Mouse (Mus musculus): ENCODE measurements around the gene Iffo2. TPM values are rescaled to one million over a fixed set of nuclear protein-coding genes. Genes with fewer than 3 reads are reported as not detected.

The Iffo2 gene
- total and polyA plus RNA-seq, 3 experiments: 0.38 to 3.0 (median 0.60) TPM

- Histone ChIP-seq H3K36me3 (replicated peaks in 1 of 2; ENCODE audit: control insufficient read depth in 1 of 2, insufficient read depth in 1 of 2, low read length in 1 of 2) (no peaks in the 10 kb centered on the region), H3K9me3 (replicated peaks; ENCODE audit: low read length) (no peaks in the 10 kb centered on the region), H3K79me2 (replicated peaks; ENCODE audit: control insufficient read depth, extremely low read depth, insufficient read depth, poor library complexity, severe bottlenecking) (no peaks in the 10 kb centered on the region), H3K27ac (ENCODE audit: insufficient read depth, low read depth) (no peak overlapping the region), H3K27me3 (replicated peaks) (peaks cover 28% of the 10 kb centered on the region), H3K4me3 (replicated peaks in 1 of 3; ENCODE audit: low read depth in 2 of 3, low read length in 2 of 3, poor library complexity in 1 of 3) (no peak overlapping the region), H3K4me1 (ENCODE audit: control insufficient read depth in 1 of 2, insufficient read depth in 2 of 2) (peaks cover 16 to 31% of the 10 kb centered on the region in 2 experiments), H3K4me2 (ENCODE audit: insufficient read depth, low read depth, poor library complexity, severe bottlenecking) (no peak overlapping the region), H3K9ac (ENCODE audit: insufficient read depth, low read depth) (no peak overlapping the region)
- dilution Hi-C loops (cut with MboI; ENCODE audit: extremely low pct_ligation_motif_present, extremely low pct_unique_long_range_greater_than_20kb, low sequenced_read_pairs) (no loop called here), in situ Hi-C loops (cut with MboI; ENCODE audit: low pct_ligation_motif_present, low pct_unique_long_range_greater_than_20kb, low sequenced_read_pairs) (no loop called here)
- no peak for TF ChIP-seq KAT2A (IDR thresholded peaks at IDR 0.05; ENCODE audit: insufficient replicate concordance, low read length)
- no peak for TF ChIP-seq GABPA (IDR thresholded peaks at IDR 0.05; ENCODE audit: insufficient replicate concordance, low read depth, low read length)
- TF ChIP-seq UBTF (IDR thresholded peaks at IDR 0.05; ENCODE audit: low read depth, low read length): no peak
- TF ChIP-seq SMC3 (IDR thresholded peaks at IDR 0.05; ENCODE audit: low read depth, low read length): no peak
- no peak for TF ChIP-seq IRF4 (IDR thresholded peaks at IDR 0.05; ENCODE audit: low read depth, low read length)
- DNase-seq (ENCODE audit: extremely low read depth): no peak
Observed at GRCm38 (mm10) chr4:139601519-139602356, 71.4 kb downstream of the Iffo2 start.

DNA sequence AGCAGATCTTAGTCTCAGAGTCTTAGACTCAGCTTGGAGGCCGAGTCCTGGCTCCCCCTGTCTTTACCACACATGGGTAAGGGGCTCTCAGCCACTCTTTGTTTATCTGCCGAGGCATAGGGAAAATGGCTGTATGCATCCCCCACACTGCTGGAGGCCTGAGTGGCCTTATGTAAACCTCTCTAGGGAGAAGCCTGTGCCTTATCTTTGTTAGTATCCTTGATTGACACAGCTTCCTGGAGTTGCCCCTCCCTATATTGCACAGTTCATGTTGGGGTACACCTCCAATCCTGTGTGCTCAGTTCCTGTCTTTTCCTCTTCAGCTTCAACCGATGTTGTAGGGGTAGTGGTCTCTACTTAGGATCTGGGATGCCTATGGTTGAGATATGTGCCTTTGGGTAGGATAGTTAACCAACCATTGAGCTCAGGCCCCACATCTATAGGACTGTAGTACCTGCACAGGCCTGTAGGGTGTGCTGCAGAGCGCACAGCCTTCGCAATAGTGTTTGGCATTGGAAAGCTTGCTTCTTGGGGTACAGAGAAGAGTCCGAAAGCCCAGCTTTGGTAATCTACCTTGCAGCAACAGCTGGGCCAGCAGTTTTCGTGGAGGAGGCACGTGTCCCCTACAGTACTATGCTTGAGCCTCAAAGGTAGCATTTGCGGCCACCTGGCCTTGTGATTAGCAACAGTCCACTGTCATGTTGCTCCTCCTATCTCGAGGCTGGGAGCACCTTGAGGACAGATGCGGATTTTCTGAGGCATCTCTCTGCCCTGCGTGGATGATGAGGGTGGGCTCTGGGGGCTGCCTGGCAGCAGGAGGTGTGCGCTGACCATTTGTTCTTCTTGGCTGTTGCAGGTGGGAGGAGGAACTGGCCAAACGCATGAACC lies 72.3 kb downstream of the Iffo2 start, which contains the start of gene Gm21969:
Gene Gm21969 (plus strand): TSS at position 830 of the 888 bp plus-strand sequence.
- H3K27me3 ChIP-seq (replicated peaks): peaks cover 31% of the 10 kb centered on the region
- no peaks in the 10 kb centered on the region for H3K36me3 ChIP-seq (replicated peaks in 1 of 2; ENCODE audit: control insufficient read depth in 1 of 2, insufficient read depth in 1 of 2, low read length in 1 of 2)
- no peak within 1 kb of the TSS for H3K4me2 ChIP-seq (ENCODE audit: insufficient read depth, low read depth, poor library complexity, severe bottlenecking)
- TF ChIP-seq SMC3 (IDR thresholded peaks at IDR 0.05; ENCODE audit: low read depth, low read length) (peak; percentile 48), MYC (IDR thresholded peaks at IDR 0.05; ENCODE audit: low read depth, low read length) (no peak), MAX (IDR thresholded peaks at IDR 0.05; ENCODE audit: low read length) (0 out of 2 replicates have a peak, but pooled peaks have one; percentile 16), CTCF (conservative IDR thresholded peaks at IDR 0.05 in 1 of 2, IDR thresholded peaks at IDR 0.05 in 1 of 2; ENCODE audit: low read depth in 2 of 2, low read length in 2 of 2) (peak; percentile 73 to 98), SIN3A (IDR thresholded peaks at IDR 0.05; ENCODE audit: low read length) (no peak), JUN (IDR thresholded peaks at IDR 0.05; ENCODE audit: insufficient read depth, low read depth, low read length) (no peak), HCFC1 (IDR thresholded peaks at IDR 0.05; ENCODE audit: low read depth, low read length) (0 out of 2 replicates have a peak, but pooled peaks have one; percentile 10), MAFK (IDR thresholded peaks at IDR 0.05; ENCODE audit: insufficient replicate concordance, low read length) (no peak), RCOR1 (conservative IDR thresholded peaks at IDR 0.05; ENCODE audit: low read depth, low read length) (no peak), USF2 (conservative IDR thresholded peaks at IDR 0.05; ENCODE audit: low read depth, low read length) (no peak), MEF2A (IDR thresholded peaks at IDR 0.05; ENCODE audit: borderline replicate concordance, low read depth, low read length) (no peak), MAZ (IDR thresholded peaks at IDR 0.05; ENCODE audit: low read depth, low read length) (no peak), ZMIZ1 (IDR thresholded peaks at IDR 0.05; ENCODE audit: low read depth, low read length) (no peak), POLR2A (IDR thresholded peaks at IDR 0.05; ENCODE audit: low read depth, low read length) (no peak), BHLHE40 (IDR thresholded peaks at IDR 0.05; ENCODE audit: low read depth, low read length) (no peak), ZKSCAN1 (IDR thresholded peaks at IDR 0.05; ENCODE audit: borderline replicate concordance, low read depth, low read length) (no peak), CHD2 (IDR thresholded peaks at IDR 0.05; ENCODE audit: low read length) (no peak), RAD21 (IDR thresholded peaks at IDR 0.05; ENCODE audit: low read depth, low read length) (peak; percentile 41), NRF1 (IDR thresholded peaks at IDR 0.05; ENCODE audit: low read depth, low read length) (no peak), ETS1 (conservative IDR thresholded peaks at IDR 0.05; ENCODE audit: low read depth, low read length) (no peak)
- H3K9ac ChIP-seq (ENCODE audit: insufficient read depth, low read depth): no peak within 1 kb of the TSS
- in situ Hi-C loops (cut with MboI; ENCODE audit: low pct_ligation_motif_present, low pct_unique_long_range_greater_than_20kb, low sequenced_read_pairs) (no loop called here), dilution Hi-C loops (cut with MboI; ENCODE audit: extremely low pct_ligation_motif_present, extremely low pct_unique_long_range_greater_than_20kb, low sequenced_read_pairs) (no loop called here)
- H3K4me3 ChIP-seq (replicated peaks in 1 of 3; ENCODE audit: low read depth in 2 of 3, low read length in 2 of 3, poor library complexity in 1 of 3): no peak within 1 kb of the TSS
- no peak within 1 kb of the TSS for H3K27ac ChIP-seq (ENCODE audit: insufficient read depth, low read depth)
- no peaks in the 10 kb centered on the region for H3K9me3 ChIP-seq (replicated peaks; ENCODE audit: low read length)
- DNase-seq (ENCODE audit: extremely low read depth): peak; percentile 59
- no peaks in the 10 kb centered on the region for H3K79me2 ChIP-seq (replicated peaks; ENCODE audit: control insufficient read depth, extremely low read depth, insufficient read depth, poor library complexity, severe bottlenecking)
- H3K4me1 ChIP-seq (ENCODE audit: control insufficient read depth in 1 of 2, insufficient read depth in 2 of 2): peaks cover 15 to 30% of the 10 kb centered on the region in 2 experiments
